Mouse (Mus musculus): ENCODE data around the gene Cand1. TPM values are rescaled to one million over a fixed set of nuclear protein-coding genes. Genes with fewer than 3 reads are reported as not detected.

The Cand1 gene
- total and polyA plus RNA-seq, 3 experiments: 59.4 to 187 (median 161) TPM

DNA sequence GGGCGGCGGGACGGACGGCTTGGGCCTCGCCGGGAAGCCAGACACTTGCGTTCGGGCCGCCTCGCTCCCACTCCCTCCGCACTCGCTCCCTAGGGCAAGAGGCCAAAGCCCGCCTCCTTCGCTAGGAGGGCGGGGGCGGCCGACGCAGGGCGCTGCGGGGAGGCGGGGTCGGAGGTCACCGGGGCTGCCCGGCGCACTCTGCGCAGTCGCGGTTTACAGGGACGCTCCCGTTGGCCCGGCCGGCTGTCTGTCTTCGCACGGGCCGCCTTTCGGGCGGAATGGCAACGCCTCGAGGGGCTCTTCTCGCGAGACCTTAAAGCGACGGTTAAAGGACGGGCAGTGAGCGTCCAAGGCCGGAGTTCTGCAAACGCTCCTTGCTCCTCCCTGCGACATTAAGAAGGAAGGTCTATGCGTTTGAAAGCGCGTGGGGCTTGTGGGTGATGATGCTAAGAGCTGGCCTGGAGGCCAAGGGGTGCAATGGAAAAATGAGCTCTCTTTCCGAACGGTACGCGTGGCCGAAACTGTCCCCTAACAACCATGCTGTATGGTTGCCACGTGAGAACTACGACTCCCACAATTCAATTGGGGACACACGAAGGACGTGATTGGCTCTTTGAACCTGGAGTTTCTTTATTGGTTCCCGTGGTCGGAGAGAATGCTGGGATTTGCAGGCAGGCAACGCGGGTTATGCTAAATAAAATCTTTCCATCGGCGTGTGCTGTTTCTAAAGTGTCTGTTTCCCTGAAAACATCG, at the start of gene Cand1 (continued):
- TF ChIP-seq ELF1 (IDR thresholded peaks at IDR 0.05; ENCODE audit: low read depth, low read length): no peak
- 0 out of 2 replicates have a peak, but pooled peaks have one; percentile 50 for TF ChIP-seq BHLHE40 (IDR thresholded peaks at IDR 0.05; ENCODE audit: borderline replicate concordance, low read depth, low read length)
- peak; percentile 100 for TF ChIP-seq MYC (IDR thresholded peaks at IDR 0.05; ENCODE audit: low read depth, low read length)
- TF ChIP-seq MXI1 (IDR thresholded peaks at IDR 0.05; ENCODE audit: low read depth, low read length): peak; percentile 93

DNA sequence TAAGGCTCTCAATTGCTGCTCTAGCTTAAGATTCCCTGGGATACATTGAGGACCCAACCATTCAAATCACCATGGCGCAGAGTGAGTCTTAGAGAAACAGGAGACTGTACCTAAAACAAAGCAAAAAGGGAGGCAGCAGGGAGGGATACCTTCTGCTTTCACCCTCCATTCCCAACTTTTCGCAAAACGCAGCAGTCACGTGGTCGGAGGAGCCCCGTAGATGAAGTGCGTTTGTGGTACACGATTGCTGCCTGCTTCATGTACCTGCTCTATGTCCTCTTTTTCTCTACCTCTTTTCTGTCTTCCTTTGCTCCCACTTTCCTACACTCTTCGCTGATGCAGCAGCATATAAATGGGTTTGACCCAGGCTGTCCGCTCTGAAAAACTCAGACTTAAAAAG, 39.0 kb upstream of the Cand1 start:
- Histone ChIP-seq H3K27ac (ENCODE audit: control insufficient read depth, low read depth, low read length) (no peak overlapping the region), H3K27me3 (ENCODE audit: control insufficient read depth in 1 of 2, insufficient read depth in 2 of 2, low read length in 2 of 2) (no peaks in the 10 kb centered on the region), H3K9me3 (replicated peaks; ENCODE audit: insufficient read depth, low read length) (no peaks in the 10 kb centered on the region), H3K9ac (ENCODE audit: control insufficient read depth, low read depth, low read length, poor library complexity, severe bottlenecking) (no peak overlapping the region), H3K36me3 (ENCODE audit: control insufficient read depth in 1 of 2, insufficient read depth in 2 of 2, low read length in 2 of 2) (no peaks in the 10 kb centered on the region), H3K4me1 (ENCODE audit: control insufficient read depth in 1 of 2, insufficient read depth in 2 of 2, low read length in 2 of 2) (no peaks in the 10 kb centered on the region), H3K79me2 (ENCODE audit: control insufficient read depth, insufficient read depth, low read length, poor library complexity) (no peaks in the 10 kb centered on the region), H3K4me3 (ENCODE audit: control insufficient read depth in 1 of 2, insufficient read depth in 1 of 2, low read depth in 2 of 2, low read length in 2 of 2) (no peak overlapping the region)
- TF ChIP-seq TBP (IDR thresholded peaks at IDR 0.05; ENCODE audit: low read depth, low read length): no peak
- no peak for TF ChIP-seq MXI1 (IDR thresholded peaks at IDR 0.05; ENCODE audit: low read depth, low read length)
- no peak for TF ChIP-seq USF1 (IDR thresholded peaks at IDR 0.05; ENCODE audit: low read depth, low read length)
- no peak for TF ChIP-seq USF2 (IDR thresholded peaks at IDR 0.05; ENCODE audit: borderline replicate concordance in 1 of 2, insufficient read depth in 1 of 2, low read depth in 1 of 2, low read length in 2 of 2)
- no peak for TF ChIP-seq MAFK (IDR thresholded peaks at IDR 0.05; ENCODE audit: borderline replicate concordance, low read depth, low read length)
- no peak for TF ChIP-seq NRF1 (IDR thresholded peaks at IDR 0.05; ENCODE audit: insufficient read depth, low read depth, low read length, poor library complexity, severe bottlenecking)
- TF ChIP-seq RCOR1 (IDR thresholded peaks at IDR 0.05; ENCODE audit: low read depth, low read length): no peak
- TF ChIP-seq ZNF384 (IDR thresholded peaks at IDR 0.05; ENCODE audit: low read depth, low read length): no peak
- no peak for TF ChIP-seq TCF12 (IDR thresholded peaks at IDR 0.05; ENCODE audit: low read depth, low read length)
- no peak for TF ChIP-seq KAT2A (conservative IDR thresholded peaks at IDR 0.05; ENCODE audit: low read depth, low read length)
- no peak for TF ChIP-seq MYC (IDR thresholded peaks at IDR 0.05; ENCODE audit: low read depth, low read length)
- no peak for TF ChIP-seq MEF2A (IDR thresholded peaks at IDR 0.05; ENCODE audit: extremely low read depth, insufficient replicate concordance, low read depth, low read length, poor library complexity, severe bottlenecking)
- no peak for TF ChIP-seq E2F4 (IDR thresholded peaks at IDR 0.05; ENCODE audit: borderline replicate concordance, low read depth, low read length)
- no peak for TF ChIP-seq SMC3 (IDR thresholded peaks at IDR 0.05; ENCODE audit: low read depth, low read length)
- TF ChIP-seq CTCF (IDR thresholded peaks at IDR 0.05 in 2 of 3, conservative IDR thresholded peaks at IDR 0.05 in 1 of 3; ENCODE audit: control insufficient read depth in 1 of 3, insufficient read depth in 1 of 3, low read depth in 2 of 3, low read length in 3 of 3, poor library complexity in 1 of 3, severe bottlenecking in 1 of 3): no peak
- TF ChIP-seq HCFC1 (IDR thresholded peaks at IDR 0.05; ENCODE audit: low read depth, low read length): no peak
- no peak for TF ChIP-seq ETS1 (IDR thresholded peaks at IDR 0.05; ENCODE audit: low read depth, low read length)
- TF ChIP-seq EP300 (IDR thresholded peaks at IDR 0.05; ENCODE audit: low read depth in 1 of 2, low read length in 2 of 2): no peak
- no peak for TF ChIP-seq MAZ (IDR thresholded peaks at IDR 0.05; ENCODE audit: low read depth, low read length)
- no peak for DNase-seq (ENCODE audit: low read depth, low spot score)
